Mouse (Mus musculus) heart, postnatal 0 days (tissue): ENCODE results near the gene Ybx2.

Source experiments
- CTCF ChIP-seq: IDR thresholded peaks from 2 replicates; pipeline ENCODE4 v1.5.1; 2016; ENCODE audit warnings: antibody characterized with exemption, control low read depth, low read depth
- EP300 ChIP-seq: IDR thresholded peaks from 2 replicates; pipeline ENCODE4 v1.6.1; 2016; ENCODE audit warnings: antibody characterized with exemption, low read depth

- TF ChIP-seq EP300 (no peak), CTCF (peak; percentile 31)
These were observed 15.3 kb downstream of the Ybx2 start for GRCm38 (mm10) chr11:69950807-69951459.
